Mouse (Mus musculus): ENCODE results near the gene Gm49395.

GRCm38 (mm10) chr13:115132435-115132834 lies 30.7 kb upstream of the Gm49395 start:
- no peak for TF ChIP-seq EP300 (IDR thresholded peaks at IDR 0.05; ENCODE audit: low read length)
- TF ChIP-seq POLR2A (IDR thresholded peaks at IDR 0.05; ENCODE audit: low read depth, low read length) = no peak
- TF ChIP-seq USF2 (conservative IDR thresholded peaks at IDR 0.05; ENCODE audit: low read depth, low read length) = no peak
- TF ChIP-seq E2F4 (IDR thresholded peaks at IDR 0.05; ENCODE audit: insufficient replicate concordance, low read depth, low read length) = no peak
- no peak for TF ChIP-seq CTCF (conservative IDR thresholded peaks at IDR 0.05 in 1 of 2, IDR thresholded peaks at IDR 0.05 in 1 of 2; ENCODE audit: low read depth in 2 of 2, low read length in 2 of 2)
- TF ChIP-seq MAZ (IDR thresholded peaks at IDR 0.05; ENCODE audit: low read depth, low read length) = no peak
- no peak for TF ChIP-seq MEF2A (IDR thresholded peaks at IDR 0.05; ENCODE audit: borderline replicate concordance, low read depth, low read length)
- TF ChIP-seq USF1 (IDR thresholded peaks at IDR 0.05; ENCODE audit: low read depth, low read length) = no peak
- no peak for TF ChIP-seq NELFE (IDR thresholded peaks at IDR 0.05; ENCODE audit: low read depth, low read length)
- no peak for TF ChIP-seq JUND (conservative IDR thresholded peaks at IDR 0.05; ENCODE audit: low read depth, low read length)
- no peak for TF ChIP-seq ZC3H11A (IDR thresholded peaks at IDR 0.05; ENCODE audit: low read depth, low read length)
- no peak for TF ChIP-seq ETS1 (conservative IDR thresholded peaks at IDR 0.05; ENCODE audit: low read depth, low read length)
- TF ChIP-seq MXI1 (IDR thresholded peaks at IDR 0.05; ENCODE audit: low read depth, low read length) = no peak
- no peak for TF ChIP-seq POLR2AphosphoS2 (IDR thresholded peaks at IDR 0.05; ENCODE audit: low read depth, low read length)
